Mouse (Mus musculus): ENCODE data around the gene Aff1. TPM values are rescaled to one million over a fixed set of nuclear protein-coding genes. Genes with fewer than 3 reads are reported as not detected.

Aff1 gene
- polyA plus RNA-seq, 1 experiment from 2014 or later: 7.1 TPM

DNA sequence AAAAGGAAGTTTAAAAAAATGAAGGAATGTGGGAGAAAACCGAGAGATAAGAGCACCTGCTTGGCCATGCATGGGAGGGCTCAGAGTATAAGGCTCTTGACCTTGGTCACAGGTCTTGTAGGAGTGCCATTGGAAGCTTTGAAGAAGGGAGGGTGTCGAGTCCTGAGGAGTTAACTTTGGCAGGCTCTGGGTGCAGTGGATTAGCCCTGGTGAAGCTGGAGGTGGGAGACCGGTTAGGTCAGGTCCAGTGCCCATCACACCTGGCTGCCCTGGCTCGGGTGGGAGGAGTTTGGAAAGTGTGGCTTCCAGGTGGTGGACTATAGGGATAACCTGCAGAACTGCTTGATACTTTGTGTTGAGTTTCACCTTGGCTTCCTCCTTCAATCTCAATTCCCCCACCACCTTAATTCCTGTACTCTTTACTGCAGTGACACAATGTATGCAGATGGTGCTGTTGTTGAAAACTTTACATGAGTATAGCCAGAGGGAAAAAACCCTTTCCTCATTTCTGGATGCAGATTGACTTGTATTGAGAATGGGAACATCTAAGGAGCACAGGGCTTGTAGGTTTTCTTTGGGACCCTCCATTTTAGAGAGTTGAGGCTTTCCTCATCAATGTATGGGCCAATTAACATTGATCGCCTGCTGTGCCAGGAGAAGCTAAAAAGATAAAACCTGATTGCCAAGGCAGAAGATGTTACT, 43.4 kb downstream of the Aff1 start:
- no peaks in the 10 kb centered on the region for H3K9me3 ChIP-seq (ENCODE audit: control insufficient read depth, low read length)
- ATAC-seq (replicated peaks; ENCODE audit: low FRiP score): no peak
- no peak for DNase-seq (ENCODE audit: low spot score)
- no peaks in the 10 kb centered on the region for H3K4me1 ChIP-seq (replicated peaks; ENCODE audit: control insufficient read depth, insufficient read depth, low read length)
- no peak overlapping the region for H3K9ac ChIP-seq (ENCODE audit: low read length)
- no peak overlapping the region for H3K4me3 ChIP-seq (ENCODE audit: low read depth, low read length)
- WGBS: 78% methylated on average over 5 of the region's 5 CpGs
- H3K4me2 ChIP-seq (ENCODE audit: low read depth, low read length, severe bottlenecking): no peak overlapping the region
- no peak overlapping the region for H3K27ac ChIP-seq (ENCODE audit: low read depth, low read length)
- no peaks in the 10 kb centered on the region for H3K27me3 ChIP-seq (ENCODE audit: control insufficient read depth, insufficient read depth, low read length)
- no peaks in the 10 kb centered on the region for H3K36me3 ChIP-seq (ENCODE audit: control insufficient read depth, insufficient read depth, low read length)

- ATAC-seq (replicated peaks; ENCODE audit: low FRiP score): no peak
- 78% methylated on average over 6 of the region's 6 CpGs for WGBS
- Histone ChIP-seq H3K36me3 (ENCODE audit: control insufficient read depth, insufficient read depth, low read length) (no peaks in the 10 kb centered on the region), H3K27me3 (ENCODE audit: control insufficient read depth, insufficient read depth, low read length) (no peaks in the 10 kb centered on the region), H3K9me3 (ENCODE audit: control insufficient read depth, low read length) (no peaks in the 10 kb centered on the region), H3K4me2 (ENCODE audit: low read depth, low read length, severe bottlenecking) (no peak overlapping the region), H3K4me3 (ENCODE audit: low read depth, low read length) (no peak overlapping the region), H3K9ac (ENCODE audit: low read length) (no peak overlapping the region), H3K4me1 (replicated peaks; ENCODE audit: control insufficient read depth, insufficient read depth, low read length) (no peaks in the 10 kb centered on the region), H3K27ac (ENCODE audit: low read depth, low read length) (no peak overlapping the region)
- DNase-seq (ENCODE audit: low spot score): no peak
Observed at GRCm38 (mm10) chr5:103736553-103737207, 44.5 kb downstream of the Aff1 start.

- no peak overlapping the region for H3K9ac ChIP-seq (ENCODE audit: low read length)
- no peaks in the 10 kb centered on the region for H3K27me3 ChIP-seq (ENCODE audit: control insufficient read depth, insufficient read depth, low read length)
- no peak overlapping the region for H3K27ac ChIP-seq (ENCODE audit: low read depth, low read length)
- no peak for ATAC-seq (replicated peaks; ENCODE audit: low FRiP score)
- H3K4me2 ChIP-seq (ENCODE audit: low read depth, low read length, severe bottlenecking): no peak overlapping the region
- no peak overlapping the region for H3K4me3 ChIP-seq (ENCODE audit: low read depth, low read length)
- H3K36me3 ChIP-seq (ENCODE audit: control insufficient read depth, insufficient read depth, low read length): no peaks in the 10 kb centered on the region
- H3K4me1 ChIP-seq (replicated peaks; ENCODE audit: control insufficient read depth, insufficient read depth, low read length): no peaks in the 10 kb centered on the region
- WGBS: 87% methylated on average over 26 of the region's 26 CpGs
- DNase-seq (ENCODE audit: low spot score): no peak
- H3K9me3 ChIP-seq (ENCODE audit: control insufficient read depth, low read length): no peaks in the 10 kb centered on the region
Observed at GRCm38 (mm10) chr5:103737208-103738066, 45.3 kb downstream of the Aff1 start.

DNA sequence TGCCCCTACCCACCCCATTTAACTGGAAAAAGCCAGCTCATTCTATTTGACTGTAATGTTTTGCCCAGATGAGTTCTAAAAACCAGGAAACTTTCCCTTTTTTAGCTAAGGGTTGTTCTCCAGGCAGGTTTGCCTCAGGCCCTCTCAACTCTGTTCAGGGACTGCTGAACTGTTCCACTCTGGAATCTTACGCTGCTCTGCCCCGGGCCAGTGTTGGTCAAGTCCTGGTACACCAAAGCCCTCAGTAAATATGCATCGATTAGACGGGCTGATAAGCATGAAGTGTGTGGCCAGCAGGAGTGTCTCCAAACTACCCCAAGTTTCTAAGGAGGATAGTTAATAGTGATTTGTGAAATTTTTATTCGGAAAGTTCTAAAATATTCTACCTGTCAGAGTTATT, 46.3 kb downstream of the Aff1 start:
- DNase-seq (ENCODE audit: low spot score) (no peak), ATAC-seq (replicated peaks; ENCODE audit: low FRiP score) (no peak)
- Histone ChIP-seq H3K4me2 (ENCODE audit: low read depth, low read length, severe bottlenecking) (no peak overlapping the region), H3K27me3 (ENCODE audit: control insufficient read depth, insufficient read depth, low read length) (no peaks in the 10 kb centered on the region), H3K9me3 (ENCODE audit: control insufficient read depth, low read length) (no peaks in the 10 kb centered on the region), H3K27ac (ENCODE audit: low read depth, low read length) (no peak overlapping the region), H3K36me3 (ENCODE audit: control insufficient read depth, insufficient read depth, low read length) (no peaks in the 10 kb centered on the region), H3K4me3 (ENCODE audit: low read depth, low read length) (no peak overlapping the region), H3K4me1 (replicated peaks; ENCODE audit: control insufficient read depth, insufficient read depth, low read length) (no peaks in the 10 kb centered on the region), H3K9ac (ENCODE audit: low read length) (no peak overlapping the region)
- WGBS: 85% methylated on average over 5 of the region's 5 CpGs

DNA sequence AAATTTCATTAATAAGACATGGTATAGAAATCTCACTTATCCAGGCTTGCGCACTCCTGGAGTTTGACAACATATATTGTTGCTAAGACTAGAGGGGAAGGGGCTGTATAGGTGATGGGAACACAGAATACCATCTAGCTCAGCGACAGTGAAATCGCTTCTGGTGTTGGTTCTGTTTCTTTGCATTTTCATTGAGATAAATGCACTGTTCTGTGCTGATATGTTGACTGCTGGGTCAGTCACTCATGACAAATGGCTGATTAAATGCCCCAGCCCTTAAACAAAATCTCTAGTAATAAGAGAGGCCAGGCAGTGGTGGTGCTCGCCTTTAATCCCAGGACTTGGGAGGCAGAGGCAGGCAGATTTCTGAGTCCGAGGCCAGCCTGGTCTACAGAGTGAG, 47.0 kb downstream of the Aff1 start:
- ATAC-seq (replicated peaks; ENCODE audit: low FRiP score) (no peak), DNase-seq (ENCODE audit: low spot score) (no peak)
- no peaks in the 10 kb centered on the region for H3K9me3 ChIP-seq (ENCODE audit: control insufficient read depth, low read length)
- no peaks in the 10 kb centered on the region for H3K27me3 ChIP-seq (ENCODE audit: control insufficient read depth, insufficient read depth, low read length)
- H3K27ac ChIP-seq (ENCODE audit: low read depth, low read length): no peak overlapping the region
- WGBS: 94% methylated on average over 5 of the region's 5 CpGs
- no peak overlapping the region for H3K9ac ChIP-seq (ENCODE audit: low read length)
- no peaks in the 10 kb centered on the region for H3K36me3 ChIP-seq (ENCODE audit: control insufficient read depth, insufficient read depth, low read length)
- no peak overlapping the region for H3K4me3 ChIP-seq (ENCODE audit: low read depth, low read length)
- no peaks in the 10 kb centered on the region for H3K4me1 ChIP-seq (replicated peaks; ENCODE audit: control insufficient read depth, insufficient read depth, low read length)
- H3K4me2 ChIP-seq (ENCODE audit: low read depth, low read length, severe bottlenecking): no peak overlapping the region

- 77% methylated on average over 5 of the region's 5 CpGs for whole genome bisulfite sequencing
- H3K4me3 ChIP-seq (ENCODE audit: low read depth, low read length): no peak overlapping the region
- DNase-seq (ENCODE audit: low spot score) (no peak), ATAC-seq (replicated peaks; ENCODE audit: low FRiP score) (no peak)
- no peak overlapping the region for H3K9ac ChIP-seq (ENCODE audit: low read length)
- no peaks in the 10 kb centered on the region for H3K4me1 ChIP-seq (replicated peaks; ENCODE audit: control insufficient read depth, insufficient read depth, low read length)
- no peak overlapping the region for H3K27ac ChIP-seq (ENCODE audit: low read depth, low read length)
- H3K9me3 ChIP-seq (ENCODE audit: control insufficient read depth, low read length): no peaks in the 10 kb centered on the region
- no peak overlapping the region for H3K4me2 ChIP-seq (ENCODE audit: low read depth, low read length, severe bottlenecking)
- no peaks in the 10 kb centered on the region for H3K36me3 ChIP-seq (ENCODE audit: control insufficient read depth, insufficient read depth, low read length)
- no peaks in the 10 kb centered on the region for H3K27me3 ChIP-seq (ENCODE audit: control insufficient read depth, insufficient read depth, low read length)
Observed at GRCm38 (mm10) chr5:103740093-103740902, 48.1 kb downstream of the Aff1 start.

- Histone ChIP-seq H3K27me3 (ENCODE audit: control insufficient read depth, insufficient read depth, low read length) (no peaks in the 10 kb centered on the region), H3K27ac (ENCODE audit: low read depth, low read length) (no peak overlapping the region), H3K36me3 (ENCODE audit: control insufficient read depth, insufficient read depth, low read length) (no peaks in the 10 kb centered on the region), H3K4me3 (ENCODE audit: low read depth, low read length) (no peak overlapping the region), H3K4me2 (ENCODE audit: low read depth, low read length, severe bottlenecking) (no peak overlapping the region), H3K4me1 (replicated peaks; ENCODE audit: control insufficient read depth, insufficient read depth, low read length) (no peaks in the 10 kb centered on the region), H3K9me3 (ENCODE audit: control insufficient read depth, low read length) (no peaks in the 10 kb centered on the region), H3K9ac (ENCODE audit: low read length) (no peak overlapping the region)
- ATAC-seq (replicated peaks; ENCODE audit: low FRiP score) (no peak), DNase-seq (ENCODE audit: low spot score) (no peak)
- WGBS: 72% methylated on average over 1 of the region's 1 CpGs
Observed at GRCm38 (mm10) chr5:103740903-103741246, 48.7 kb downstream of the Aff1 start.

- no peak for DNase-seq (ENCODE audit: low spot score)
- H3K4me1 ChIP-seq (replicated peaks; ENCODE audit: control insufficient read depth, insufficient read depth, low read length): no peaks in the 10 kb centered on the region
- no peak overlapping the region for H3K9ac ChIP-seq (ENCODE audit: low read length)
- WGBS: 80% methylated on average over 1 of the region's 1 CpGs
- H3K27me3 ChIP-seq (ENCODE audit: control insufficient read depth, insufficient read depth, low read length): no peaks in the 10 kb centered on the region
- H3K4me2 ChIP-seq (ENCODE audit: low read depth, low read length, severe bottlenecking): no peak overlapping the region
- no peak for ATAC-seq (replicated peaks; ENCODE audit: low FRiP score)
- H3K36me3 ChIP-seq (ENCODE audit: control insufficient read depth, insufficient read depth, low read length): no peaks in the 10 kb centered on the region
- H3K4me3 ChIP-seq (ENCODE audit: low read depth, low read length): no peak overlapping the region
- no peaks in the 10 kb centered on the region for H3K9me3 ChIP-seq (ENCODE audit: control insufficient read depth, low read length)
- no peak overlapping the region for H3K27ac ChIP-seq (ENCODE audit: low read depth, low read length)
Observed at GRCm38 (mm10) chr5:103741443-103741842, 49.3 kb downstream of the Aff1 start.
